ENCODE assay signal across 11 mouse cellular contexts in genomic region chr16:25066822-25067221, GRCm38 (mm10).
DNase-seq lines count a peak whose midpoint lies in the region; ATAC-seq and TF ChIP-seq lines count a peak whose summit lies in the region.
"Had no signal": no experiment of that assay in that cellular context is flagged by ENCODE, and none has a peak within 500 bp of the region (broad histone marks: within the 10 kb centered on the region; RNA-seq: fewer than 3 reads in every experiment).

No protein-coding gene starts in this region.

- H3K4me1 ChIP-seq in liver, adult 2 months (ENCODE audit: control insufficient read depth, insufficient read depth, low read length): peaks cover 12% of the 10 kb centered on the region
- no peaks in the 10 kb centered on the region for H3K4me1 ChIP-seq in liver, embryonic 12.5 days
- H3K4me1 ChIP-seq in brown adipose tissue, adult 24 weeks (ENCODE audit: control insufficient read depth, insufficient read depth, insufficient read length, low read length): no peaks in the 10 kb centered on the region
- no peaks in the 10 kb centered on the region for H3K4me1 ChIP-seq in forebrain, embryonic 14.5 days (ENCODE audit: control insufficient read depth, insufficient read depth, low read length)
- H3K4me1 ChIP-seq: embryonic facial prominence, embryonic 12.5 days; midbrain, embryonic 13.5 days had no signal

- 24% methylated on average over 7 of the region's 7 CpGs for WGBS in liver, adult 2 months
- 45% methylated on average over 7 of the region's 7 CpGs for WGBS in liver, embryonic 12.5 days (ENCODE audit: insufficient replicate concordance)
- WGBS in forebrain, embryonic 14.5 days: 90% methylated on average over 7 of the region's 7 CpGs

- no peak for TF ChIP-seq POLR2A in liver, adult 2 months (IDR thresholded peaks at IDR 0.05; ENCODE audit: extremely low read depth, insufficient read depth, low read length)
- TF ChIP-seq POLR2A in myocyte (IDR thresholded peaks at IDR 0.05; ENCODE audit: insufficient read length, low read depth): no peak

- DNase-seq in gastrocnemius, postnatal 14 days: peak; percentile 40
- no peak for DNase-seq in gastrocnemius, postnatal 36 days
- peak; percentile 81 for DNase-seq in liver, adult 2 months (ENCODE audit: extremely low read depth, low read depth, low spot score)
- no peak for DNase-seq in forebrain, embryonic 14.5 days (ENCODE audit: low spot score)

- no peak overlapping the region; the same call in 1 of the 2 replicates for H3K9ac ChIP-seq in liver, adult 2 months (ENCODE audit: low read depth, low read length)
- H3K9ac ChIP-seq in liver, embryonic 12.5 days: no peak overlapping the region
- no peak overlapping the region for H3K9ac ChIP-seq in forebrain, embryonic 14.5 days (ENCODE audit: low read length)
- H3K9ac ChIP-seq: embryonic facial prominence, embryonic 12.5 days; midbrain, embryonic 13.5 days had no signal

- H3ac ChIP-seq in myocyte (ENCODE audit: control insufficient read depth, insufficient read length): no peak overlapping the region

- no peak overlapping the region for H3K4me2 ChIP-seq in liver, embryonic 12.5 days
- H3K4me2 ChIP-seq in myocyte (ENCODE audit: low read depth): peak overlapping the region; percentile 44
- H3K4me2 ChIP-seq in forebrain, embryonic 14.5 days (ENCODE audit: low read length): no peak overlapping the region
- H3K4me2 ChIP-seq: embryonic facial prominence, embryonic 12.5 days; midbrain, embryonic 13.5 days had no signal

- intact Hi-C loops in gastrocnemius, postnatal 14 days (cut with DNase I; ENCODE audit: low total_unique reads): no loop called here
- intact Hi-C loops in gastrocnemius, postnatal 36 days (cut with DNase I): loop anchor here (10.0 kb wide), 4 partner anchors 502 to 992 kb away; no protein-coding TSS in a partner anchor

- H3K4me3 ChIP-seq in liver, adult 2 months (ENCODE audit: insufficient read depth, low read depth, low read length): no peak overlapping the region
- no peak overlapping the region for H3K4me3 ChIP-seq in liver, embryonic 12.5 days
- H3K4me3 ChIP-seq in brown adipose tissue, adult 24 weeks (ENCODE audit: insufficient read depth, low read depth, low read length): no peak overlapping the region
- no peak overlapping the region for H3K4me3 ChIP-seq in myocyte
- no peak overlapping the region for H3K4me3 ChIP-seq in forebrain, embryonic 14.5 days (ENCODE audit: low read depth, low read length)
- H3K4me3 ChIP-seq: embryonic facial prominence, embryonic 12.5 days; forebrain, embryonic 10.5 days; midbrain, embryonic 13.5 days had no signal

- ATAC-seq in liver, embryonic 12.5 days: no peak
- no peak for ATAC-seq in megakaryocyte-erythroid progenitor cell, adult 5-6 weeks (replicated peaks; ENCODE audit: low FRiP score, low TSS enrichment, poor library complexity, severe bottlenecking)
- ATAC-seq in forebrain, embryonic 14.5 days: no peak
- ATAC-seq: midbrain, embryonic 13.5 days had no signal

- H3K27ac ChIP-seq in liver, adult 2 months (replicated peaks; ENCODE audit: insufficient read depth, low read depth, low read length): peak overlapping the region; percentile 82
- H3K27ac ChIP-seq in liver, embryonic 12.5 days: no peak overlapping the region
- 0 out of 2 replicates have a peak overlapping the region, but pooled peaks have one; percentile 45 for H3K27ac ChIP-seq in brown adipose tissue, adult 24 weeks (replicated peaks; ENCODE audit: low read depth, low read length)
- no peak overlapping the region for H3K27ac ChIP-seq in forebrain, embryonic 14.5 days (ENCODE audit: low read depth, low read length)
- H3K27ac ChIP-seq: embryonic facial prominence, embryonic 12.5 days; midbrain, embryonic 13.5 days had no signal

- H3K36me3 ChIP-seq in liver, adult 2 months (ENCODE audit: control insufficient read depth, insufficient read depth, low read length): no peaks in the 10 kb centered on the region
- H3K36me3 ChIP-seq in liver, embryonic 12.5 days: no peaks in the 10 kb centered on the region
- H3K36me3 ChIP-seq in myocyte (ENCODE audit: control insufficient read depth, insufficient read depth): no peaks in the 10 kb centered on the region
- no peaks in the 10 kb centered on the region for H3K36me3 ChIP-seq in forebrain, embryonic 14.5 days (ENCODE audit: control insufficient read depth, insufficient read depth, low read length)
- H3K36me3 ChIP-seq: embryonic facial prominence, embryonic 12.5 days; forebrain, embryonic 10.5 days; midbrain, embryonic 13.5 days had no signal

- no peaks in the 10 kb centered on the region for H3K9me3 ChIP-seq in liver, embryonic 12.5 days (replicated peaks)
- H3K9me3 ChIP-seq in forebrain, embryonic 14.5 days (replicated peaks; ENCODE audit: control insufficient read depth, low read length): no peaks in the 10 kb centered on the region
- H3K9me3 ChIP-seq: embryonic facial prominence, embryonic 12.5 days; forebrain, embryonic 10.5 days; midbrain, embryonic 13.5 days had no signal

- no peak for TF ChIP-seq CTCF in liver, adult 2 months (IDR thresholded peaks at IDR 0.05; ENCODE audit: low read depth, low read length)

- no peaks in the 10 kb centered on the region for H3K27me3 ChIP-seq in liver, adult 2 months (ENCODE audit: control insufficient read depth, insufficient read depth, low read length)
- H3K27me3 ChIP-seq in liver, embryonic 12.5 days (replicated peaks): no peaks in the 10 kb centered on the region
- H3K27me3 ChIP-seq in myocyte (ENCODE audit: control insufficient read depth, insufficient read depth, insufficient read length): no peaks in the 10 kb centered on the region
- H3K27me3 ChIP-seq in forebrain, embryonic 14.5 days (replicated peaks; ENCODE audit: control insufficient read depth, insufficient read depth, low read length): no peaks in the 10 kb centered on the region
- H3K27me3 ChIP-seq: embryonic facial prominence, embryonic 12.5 days had no signal

- H3K79me2 ChIP-seq in liver, adult 2 months (ENCODE audit: control insufficient read depth, insufficient read depth, low read length): no peaks in the 10 kb centered on the region
- no peaks in the 10 kb centered on the region for H3K79me2 ChIP-seq in myocyte (ENCODE audit: control insufficient read depth, insufficient read depth)

TF ChIP-seq in myocyte, 11 proteins besides CTCF, POLR2A, EP300 and RAD21:
- no peak for TF ChIP-seq POLR2AphosphoS2 (IDR thresholded peaks at IDR 0.05; ENCODE audit: insufficient read length, low read depth)
- peak in 2 of 3 experiments; percentile 4 to 59 for TF ChIP-seq MYOD1 (IDR thresholded peaks at IDR 0.05; ENCODE audit: control insufficient read depth in 1 of 3, insufficient read length in 2 of 3, low read depth in 2 of 3)
- no peak for TF ChIP-seq TCF3 (IDR thresholded peaks at IDR 0.05; ENCODE audit: insufficient read length, low read depth)
- no peak for TF ChIP-seq MYOG (IDR thresholded peaks at IDR 0.05; ENCODE audit: control insufficient read depth in 1 of 3, insufficient read depth in 1 of 3, insufficient read length in 2 of 3, low read depth in 2 of 3)
- TF ChIP-seq USF1 (IDR thresholded peaks at IDR 0.05; ENCODE audit: low read depth): no peak

Comparison
In these comparisons a context has a peak if more than half of its experiments do, and no peak if none do; other contexts are left out.
1. DNase-seq: peak in gastrocnemius, postnatal 14 days (single experiment) and liver, adult 2 months (single experiment); none in gastrocnemius, postnatal 36 days (0 of 2) and forebrain, embryonic 14.5 days (single experiment).
2. H3K27ac ChIP-seq: peak in liver, adult 2 months (single experiment) and brown adipose tissue, adult 24 weeks (single experiment); none in liver, embryonic 12.5 days (single experiment) and forebrain, embryonic 14.5 days (single experiment).